Mouse (Mus musculus) intestine, embryonic 16.5 days (tissue): ENCODE data around the gene Vdr. TPM values are rescaled to one million over a fixed set of nuclear protein-coding genes. Genes with fewer than 3 reads are reported as not detected.

ENCODE experiments used
- ATAC-seq: fragments of 200-750 bp; cut with Nextera tagmentation; 2 replicates; pipeline ENCODE4 v1.8.0; 2017; ENCODE audit warnings: moderate TSS enrichment, moderate library complexity
- H3K27ac ChIP-seq: fragments of 300-500 bp; sonication (generic); 2 replicates; pipeline ENCODE4 v1.5.1; 2014; ENCODE audit warnings: mild to moderate bottlenecking, low read length
- H3K27me3 ChIP-seq: fragments of 300-500 bp; sonication (generic); replicated peaks from 2 replicates; pipeline ENCODE4 v1.6.1; 2014; ENCODE audit warnings: low read length, control low read depth, mixed read lengths; ENCODE audit not compliant: control insufficient read depth, insufficient read depth
- H3K36me3 ChIP-seq: fragments of 300-500 bp; sonication (generic); 2 replicates; pipeline ENCODE4 v1.6.1; 2014; ENCODE audit warnings: low read length, control low read depth; ENCODE audit not compliant: control insufficient read depth, insufficient read depth
- H3K4me1 ChIP-seq: fragments of 300-500 bp; sonication (generic); 2 replicates; pipeline ENCODE4 v1.6.1; 2014; ENCODE audit warnings: low read length, control low read depth, mixed read lengths; ENCODE audit not compliant: control insufficient read depth, insufficient read depth
- H3K4me2 ChIP-seq: fragments of 300-500 bp; sonication (generic); 2 replicates; pipeline ENCODE4 v1.6.1; 2014; ENCODE audit warnings: low read depth, low read length, control low read depth
- H3K4me3 ChIP-seq: fragments of 300-500 bp; sonication (generic); 2 replicates; pipeline ENCODE4 v1.5.1; 2014; ENCODE audit warnings: mild to moderate bottlenecking, low read length
- H3K9ac ChIP-seq: fragments of 300-500 bp; sonication (generic); 2 replicates; pipeline ENCODE4 v1.6.1; 2014; ENCODE audit warnings: low read depth, low read length
- H3K9me3 ChIP-seq: fragments of 300-500 bp; sonication (generic); 2 replicates; pipeline ENCODE4 v1.6.1; 2016; ENCODE audit warnings: low read length, control low read depth; ENCODE audit not compliant: control insufficient read depth
- WGBS: fragments of 180-500 bp; shearing (Covaris S2); extraction: QIAGEN DNeasy Blood & Tissue Kit; methylation state at CpG from one replicate; pipeline ENCODE4 v1.1.7; 2014; 5-methylcytosine and 5-hydroxymethylcytosine counted together
- polyA plus RNA-seq: library from polyadenylated mRNA; unstranded; fragments of >200 nt; fragmentation: Nextera tagmentation; extraction: Ambion mirVana; gene quantifications from 2 replicates; pipeline ENCODE4 v1.2.1, GENCODE M21; 2015

Vdr gene
- polyA plus RNA-seq, 1 experiment from 2014 or later, result 2.4 TPM

- H3K4me1 ChIP-seq, result peaks cover 7% of the 10 kb centered on the region
- WGBS, result 36% methylated on average over 7 of the region's 7 CpGs
- no peak overlapping the region for H3K27ac ChIP-seq
Measured at GRCm38 (mm10) chr15:97948720-97949119, 38.3 kb upstream of the Vdr start.

GRCm38 (mm10) chr15:97945656-97946315 lies 35.4 kb upstream of the Vdr start:
- peak; percentile 69 for ATAC-seq
- no peak overlapping the region for H3K4me2 ChIP-seq
- no peaks in the 10 kb centered on the region for H3K9me3 ChIP-seq
- no peak overlapping the region for H3K9ac ChIP-seq
- 64% methylated on average over 11 of the region's 11 CpGs for WGBS
- H3K4me1 ChIP-seq, result peaks cover 9% of the 10 kb centered on the region
- H3K4me3 ChIP-seq, result no peak overlapping the region
- no peak overlapping the region for H3K27ac ChIP-seq
- no peaks in the 10 kb centered on the region for H3K36me3 ChIP-seq
- H3K27me3 ChIP-seq, result no peaks in the 10 kb centered on the region

More at GRCm38 (mm10) chr15:97948720-97949119, 38.3 kb upstream of the Vdr start:
- Histone ChIP-seq H3K9ac (no peak overlapping the region), H3K4me2 (no peak overlapping the region), H3K36me3 (no peaks in the 10 kb centered on the region), H3K4me3 (no peak overlapping the region), H3K9me3 (no peaks in the 10 kb centered on the region), H3K27me3 (no peaks in the 10 kb centered on the region)
- no peak for ATAC-seq

GRCm38 (mm10) chr15:97944919-97945574 lies 34.6 kb upstream of the Vdr start:
- Histone ChIP-seq H3K36me3 (no peaks in the 10 kb centered on the region), H3K27me3 (no peaks in the 10 kb centered on the region), H3K4me3 (no peak overlapping the region), H3K27ac (peak overlapping the region; percentile 14), H3K9ac (no peak overlapping the region), H3K4me2 (no peak overlapping the region), H3K9me3 (no peaks in the 10 kb centered on the region), H3K4me1 (peaks cover 9% of the 10 kb centered on the region)
- WGBS, result 67% methylated on average over 11 of the region's 11 CpGs
- peak; percentile 40; the same call in 1 of the 2 replicates for ATAC-seq

GRCm38 (mm10) chr15:97943356-97943755 lies 32.9 kb upstream of the Vdr start:
- H3K36me3 ChIP-seq, result no peaks in the 10 kb centered on the region
- peaks cover 9% of the 10 kb centered on the region for H3K4me1 ChIP-seq
- H3K4me2 ChIP-seq, result no peak overlapping the region
- ATAC-seq, result peak; percentile 77
- 73% methylated on average over 8 of the region's 8 CpGs for WGBS
- no peak overlapping the region for H3K4me3 ChIP-seq
- peak overlapping the region; percentile 41; the same call in 1 of the 2 replicates for H3K27ac ChIP-seq
- no peak overlapping the region for H3K9ac ChIP-seq
- no peaks in the 10 kb centered on the region for H3K9me3 ChIP-seq
- H3K27me3 ChIP-seq, result no peaks in the 10 kb centered on the region

- H3K27me3 ChIP-seq, result no peaks in the 10 kb centered on the region
- ATAC-seq, result no peak
- H3K9ac ChIP-seq, result no peak overlapping the region
- no peak overlapping the region for H3K4me2 ChIP-seq
- H3K4me1 ChIP-seq, result peaks cover 9% of the 10 kb centered on the region
- no peaks in the 10 kb centered on the region for H3K36me3 ChIP-seq
- no peak overlapping the region for H3K27ac ChIP-seq
- 86% methylated on average over 8 of the region's 8 CpGs for WGBS
- no peaks in the 10 kb centered on the region for H3K9me3 ChIP-seq
- no peak overlapping the region for H3K4me3 ChIP-seq
Measured at GRCm38 (mm10) chr15:97942538-97942937, 32.1 kb upstream of the Vdr start.

- H3K4me2 ChIP-seq, result no peak overlapping the region
- peaks cover 9% of the 10 kb centered on the region for H3K4me1 ChIP-seq
- H3K36me3 ChIP-seq, result no peaks in the 10 kb centered on the region
- H3K9me3 ChIP-seq, result no peaks in the 10 kb centered on the region
- no peak overlapping the region for H3K27ac ChIP-seq
- H3K27me3 ChIP-seq, result no peaks in the 10 kb centered on the region
- ATAC-seq, result no peak
- 87% methylated on average over 2 of the region's 2 CpGs for WGBS
- no peak overlapping the region for H3K4me3 ChIP-seq
- no peak overlapping the region for H3K9ac ChIP-seq
Measured at GRCm38 (mm10) chr15:97941306-97941705, 30.9 kb upstream of the Vdr start.

GRCm38 (mm10) chr15:97940088-97940487 lies 29.7 kb upstream of the Vdr start:
- 75% methylated on average over 2 of the region's 2 CpGs for WGBS
- Histone ChIP-seq H3K4me2 (no peak overlapping the region), H3K4me1 (peaks cover 7% of the 10 kb centered on the region), H3K36me3 (no peaks in the 10 kb centered on the region), H3K27me3 (no peaks in the 10 kb centered on the region), H3K9ac (no peak overlapping the region), H3K27ac (no peak overlapping the region), H3K9me3 (no peaks in the 10 kb centered on the region), H3K4me3 (no peak overlapping the region)
- ATAC-seq, result no peak

- 71% methylated on average over 6 of the region's 6 CpGs for WGBS
- Histone ChIP-seq H3K36me3 (no peaks in the 10 kb centered on the region), H3K27ac (no peak overlapping the region), H3K4me2 (no peak overlapping the region), H3K9ac (no peak overlapping the region), H3K4me1 (peaks cover under 1% of the 10 kb centered on the region; the same call in 1 of the 2 replicates), H3K4me3 (no peak overlapping the region), H3K9me3 (no peaks in the 10 kb centered on the region), H3K27me3 (no peaks in the 10 kb centered on the region)
- ATAC-seq, result no peak
Measured at GRCm38 (mm10) chr15:97938580-97938979, 28.1 kb upstream of the Vdr start.

- no peak overlapping the region for H3K4me2 ChIP-seq
- H3K36me3 ChIP-seq, result no peaks in the 10 kb centered on the region
- H3K9me3 ChIP-seq, result no peaks in the 10 kb centered on the region
- ATAC-seq, result peak; percentile 57
- H3K4me1 ChIP-seq, result peaks cover 7% of the 10 kb centered on the region
- WGBS, result 75% methylated on average over 12 of the region's 12 CpGs
- no peak overlapping the region for H3K27ac ChIP-seq
- H3K9ac ChIP-seq, result no peak overlapping the region
- no peaks in the 10 kb centered on the region for H3K27me3 ChIP-seq
- H3K4me3 ChIP-seq, result no peak overlapping the region
Measured at GRCm38 (mm10) chr15:97932441-97932840, 22.0 kb upstream of the Vdr start.
